Comparison of ENCODE assay signal across 8 mouse cellular contexts in the genomic region with DNA sequence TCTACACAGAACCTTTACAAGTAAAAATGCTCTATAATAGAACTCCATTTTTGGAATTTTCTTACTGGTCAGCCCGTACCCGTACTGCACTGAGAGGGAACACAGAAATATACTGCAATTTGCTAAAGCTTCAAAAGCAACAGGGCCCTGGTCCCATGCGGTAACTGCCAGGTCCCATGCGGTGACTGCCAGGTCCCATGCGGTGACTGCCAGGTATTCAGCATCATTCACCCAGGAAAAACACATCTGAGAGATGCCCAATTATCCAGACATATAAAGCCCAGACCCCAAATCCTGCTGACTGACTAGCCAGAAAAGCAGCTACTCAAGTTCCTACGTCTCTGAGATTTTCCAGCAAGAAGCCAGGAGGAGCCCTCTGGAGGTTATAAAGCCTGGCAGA. TPM values are rescaled to one million over a fixed set of nuclear protein-coding genes. Genes with fewer than 3 reads are reported as not detected.
DNase-seq lines count a peak whose midpoint lies in the region; ATAC-seq and TF ChIP-seq lines count a peak whose summit lies in the region.

No protein-coding gene starts in this region.

- no peaks in the 10 kb centered on the region for H3K27me3 ChIP-seq in neural tube, embryonic 11.5 days (ENCODE audit: control insufficient read depth, insufficient read depth, low read length)
- no peaks in the 10 kb centered on the region for H3K27me3 ChIP-seq in limb, embryonic 15.5 days
- H3K27me3 ChIP-seq in thymus, adult 2 months (ENCODE audit: control insufficient read depth, insufficient read depth, low read length), result no peaks in the 10 kb centered on the region

- peaks cover 26% of the 10 kb centered on the region for H3K4me1 ChIP-seq in neural tube, embryonic 11.5 days (ENCODE audit: control insufficient read depth, insufficient read depth, low read length)
- peaks cover 59% of the 10 kb centered on the region for H3K4me1 ChIP-seq in limb, embryonic 15.5 days
- H3K4me1 ChIP-seq in thymus, adult 2 months (replicated peaks; ENCODE audit: control insufficient read depth, insufficient read depth, low read length), result peaks cover 13% of the 10 kb centered on the region

- peak overlapping the region; percentile 5 for H3K9ac ChIP-seq in neural tube, embryonic 11.5 days (ENCODE audit: low read length)
- 0 out of 2 replicates have a peak overlapping the region, but pooled peaks have one; percentile 15 for H3K9ac ChIP-seq in limb, embryonic 15.5 days

- H3K36me3 ChIP-seq in neural tube, embryonic 11.5 days (ENCODE audit: control insufficient read depth, insufficient read depth, low read length), result no peaks in the 10 kb centered on the region
- peaks cover 5% of the 10 kb centered on the region; the same call in 1 of the 2 replicates for H3K36me3 ChIP-seq in limb, embryonic 15.5 days
- no peaks in the 10 kb centered on the region for H3K36me3 ChIP-seq in thymus, adult 2 months (ENCODE audit: control insufficient read depth, insufficient read depth, low read length)

- DNase-seq in cerebellum, adult 9-11 months, result peak; percentile 51
- DNase-seq in cerebellum, adult 9-10 months, result no peak
- DNase-seq in neural tube, embryonic 11.5 days (ENCODE audit: low spot score), result no peak
- no peak for DNase-seq in neural tube, embryonic 10.5 days (ENCODE audit: extremely low spot score, low spot score)
- no peak for DNase-seq in T-cell, adult 2 months (ENCODE audit: low spot score)
- no peak for DNase-seq in thymus, adult 2 months
- DNase-seq in kidney, adult 18-20 months, result no peak

- no peak overlapping the region for H3K27ac ChIP-seq in neural tube, embryonic 11.5 days (ENCODE audit: low read depth, low read length)
- H3K27ac ChIP-seq in limb, embryonic 15.5 days, result no peak overlapping the region
- H3K27ac ChIP-seq in thymus, adult 2 months (ENCODE audit: control insufficient read depth, insufficient read depth, low read length), result no peak overlapping the region

- H3K4me3 ChIP-seq in neural tube, embryonic 11.5 days (ENCODE audit: low read depth, low read length), result no peak overlapping the region
- peak overlapping the region; percentile 87 for H3K4me3 ChIP-seq in limb, embryonic 15.5 days
- H3K4me3 ChIP-seq in thymus, adult 2 months (ENCODE audit: control insufficient read depth, insufficient read depth, low read length), result no peak overlapping the region

- no peak for TF ChIP-seq CTCF in thymus, adult 2 months (IDR thresholded peaks at IDR 0.05; ENCODE audit: borderline replicate concordance, control insufficient read depth, extremely low read depth, insufficient read depth, low read length, poor library complexity)

- no peak for TF ChIP-seq POLR2A in thymus, adult 2 months (IDR thresholded peaks at IDR 0.05; ENCODE audit: control insufficient read depth, extremely low read depth, insufficient read depth, low read length, poor library complexity)

- no peak for ATAC-seq in neural tube, embryonic 11.5 days (ENCODE audit: insufficient read depth, low FRiP score, low TSS enrichment)
- ATAC-seq in limb, embryonic 15.5 days (ENCODE audit: insufficient number of reproducible peaks, low FRiP score, low TSS enrichment, low read depth), result no peak

- WGBS in neural tube, embryonic 11.5 days, result 89% methylated on average over 6 of the region's 6 CpGs
- 74% methylated on average over 6 of the region's 6 CpGs for WGBS in limb, embryonic 15.5 days
- 98% methylated on average over 6 of the region's 6 CpGs for WGBS in thymus, adult 2 months

- H3K9me3 ChIP-seq in neural tube, embryonic 11.5 days (ENCODE audit: control insufficient read depth, low read length), result no peaks in the 10 kb centered on the region
- H3K9me3 ChIP-seq in limb, embryonic 15.5 days, result no peaks in the 10 kb centered on the region

- H3K4me2 ChIP-seq in neural tube, embryonic 11.5 days (ENCODE audit: low read depth), result peak overlapping the region; percentile 48
- peak overlapping the region; percentile 67 for H3K4me2 ChIP-seq in limb, embryonic 15.5 days

RNA-seq across cellular contexts. Expression of gene Josd1, which starts 3.1 kb away (rescaled TPM):
- 14.6 and 16.4 TPM in 2 replicates for polyA plus RNA-seq in neural tube, embryonic 11.5 days (2014; fragmentation: Nextera tagmentation; extraction: Ambion mirVana)
- polyA plus RNA-seq in limb, embryonic 15.5 days (2015; fragmentation: Nextera tagmentation; extraction: Ambion mirVana), result 20.2 and 27.8 TPM in 2 replicates
- 23.8 and 30.5 TPM in 2 replicates for polyA plus RNA-seq in thymus, adult 2 months (2012; rRNA removed)

RNA-seq across cellular contexts. Expression of gene Gtpbp1, which starts 6.0 kb away (rescaled TPM):
- 39.7 and 42.5 TPM in 2 replicates for polyA plus RNA-seq in neural tube, embryonic 11.5 days (2014; fragmentation: Nextera tagmentation; extraction: Ambion mirVana)
- polyA plus RNA-seq in limb, embryonic 15.5 days (2015; fragmentation: Nextera tagmentation; extraction: Ambion mirVana), result 35.0 and 36.0 TPM in 2 replicates
- 91.3 and 114 TPM in 2 replicates for polyA plus RNA-seq in thymus, adult 2 months (2012; rRNA removed)

RNA-seq across cellular contexts. Expression of gene Tomm22, which starts 14.0 kb away (rescaled TPM):
- polyA plus RNA-seq in neural tube, embryonic 11.5 days (2014; fragmentation: Nextera tagmentation; extraction: Ambion mirVana), result 285 and 287 TPM in 2 replicates
- 216 and 223 TPM in 2 replicates for polyA plus RNA-seq in limb, embryonic 15.5 days (2015; fragmentation: Nextera tagmentation; extraction: Ambion mirVana)
- 51.7 and 65.2 TPM in 2 replicates for polyA plus RNA-seq in thymus, adult 2 months (2012; rRNA removed)

RNA-seq across cellular contexts. Expression of gene Cby1, which starts 25.6 kb away (rescaled TPM):
- polyA plus RNA-seq in neural tube, embryonic 11.5 days (2014; fragmentation: Nextera tagmentation; extraction: Ambion mirVana), result 65.5 and 70.8 TPM in 2 replicates
- 49.3 and 52.6 TPM in 2 replicates for polyA plus RNA-seq in limb, embryonic 15.5 days (2015; fragmentation: Nextera tagmentation; extraction: Ambion mirVana)
- 16.0 and 17.9 TPM in 2 replicates for polyA plus RNA-seq in thymus, adult 2 months (2012; rRNA removed)

RNA-seq across cellular contexts. Expression of gene Fam227a, which starts 25.9 kb away (rescaled TPM):
- 3.5 and 4.0 TPM in 2 replicates for polyA plus RNA-seq in neural tube, embryonic 11.5 days (2014; fragmentation: Nextera tagmentation; extraction: Ambion mirVana)
- 0.82 and 0.88 TPM in 2 replicates for polyA plus RNA-seq in limb, embryonic 15.5 days (2015; fragmentation: Nextera tagmentation; extraction: Ambion mirVana)
- 1.0 and 1.2 TPM in 2 replicates for polyA plus RNA-seq in thymus, adult 2 months (2012; rRNA removed)
